Mouse (Mus musculus) embryonic fibroblast, embryonic 13.5 days (primary cell): ENCODE results near the gene Cacna1e. TPM values are rescaled to one million over a fixed set of nuclear protein-coding genes. Genes with fewer than 3 reads are reported as not detected.

Experiments used
- H3K27ac ChIP-seq: 2 replicates; pipeline ENCODE4 v1.5.1; 2012; ENCODE audit warnings: low read length, control low read depth, inconsistent platforms; ENCODE audit not compliant: insufficient read depth
- H3K4me1 ChIP-seq: 2 replicates; pipeline ENCODE4 v1.6.1; 2011; ENCODE audit warnings: low read length; ENCODE audit not compliant: control insufficient read depth, insufficient read depth
- H3K4me3 ChIP-seq: 2 replicates; pipeline ENCODE4 v1.5.1; 2011; ENCODE audit warnings: mild to moderate bottlenecking, control low read depth, low read length; ENCODE audit not compliant: insufficient read depth
- CTCF ChIP-seq: IDR thresholded peaks from 2 replicates; pipeline ENCODE4 v1.5.1; 2011; ENCODE audit warnings: mild to moderate bottlenecking, control low read depth, low read length, moderate library complexity, borderline replicate concordance; ENCODE audit not compliant: insufficient read depth
- POLR2A ChIP-seq: IDR thresholded peaks from 2 replicates; pipeline ENCODE4 v1.6.1; 2011; ENCODE audit warnings: low read depth, mild to moderate bottlenecking, control low read depth, low read length, moderate library complexity
- polyA plus RNA-seq: library from polyadenylated mRNA; stranded (reverse); fragments of >200 nt; gene quantifications from 2 replicates; pipeline ENCODE4 v1.2.4, GENCODE M21; 2011; ENCODE audit warnings: low read depth; ENCODE audit not compliant: missing spikeins, insufficient read length

Gene Cacna1e
- polyA plus RNA-seq, 1 experiment: not detected

DNA sequence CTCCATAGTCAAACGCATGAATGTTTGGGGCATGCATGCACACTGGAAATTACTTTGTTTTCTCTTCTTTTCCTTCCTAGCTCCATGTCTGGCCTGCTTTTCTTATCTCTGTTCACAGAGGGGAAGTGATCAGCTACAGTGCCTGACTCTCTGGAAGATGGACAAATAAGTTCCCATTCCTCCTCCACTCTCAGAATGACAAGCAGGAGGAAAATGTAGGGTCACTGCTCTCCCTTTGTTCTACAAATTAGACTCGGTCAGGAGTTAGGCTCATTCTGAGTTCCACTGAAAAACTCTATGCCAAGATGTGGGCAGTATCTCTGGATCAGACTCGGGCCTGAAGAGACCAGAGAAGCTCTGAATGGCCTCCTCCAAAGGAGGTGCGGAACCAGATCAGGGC, 275.8 kb downstream of the Cacna1e start:
- H3K4me1 ChIP-seq: no peaks in the 10 kb centered on the region
- no peak overlapping the region for H3K4me3 ChIP-seq
- TF ChIP-seq CTCF (no peak), POLR2A (no peak)
- no peak overlapping the region for H3K27ac ChIP-seq

DNA sequence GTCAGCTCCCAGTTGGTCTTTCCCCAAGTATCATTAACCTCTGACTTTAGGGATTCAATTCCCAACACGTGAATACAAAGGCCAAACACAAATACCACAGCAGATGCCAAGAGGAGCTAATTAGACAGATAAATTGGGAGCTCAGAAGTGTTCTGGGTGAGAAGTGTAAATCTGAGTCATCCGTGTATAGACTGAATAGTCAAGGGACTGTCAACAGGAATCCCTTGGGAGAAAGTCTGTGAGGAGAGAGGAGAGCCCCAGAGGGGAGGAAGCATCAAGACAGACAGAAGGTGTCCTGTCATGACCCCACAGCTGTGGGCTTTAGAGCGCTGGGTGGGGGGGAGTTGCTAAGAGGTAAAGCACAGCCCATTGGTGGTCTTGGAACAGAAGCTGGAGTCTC, 276.9 kb downstream of the Cacna1e start:
- H3K4me3 ChIP-seq: no peak overlapping the region
- TF ChIP-seq CTCF (no peak), POLR2A (no peak)
- no peak overlapping the region for H3K27ac ChIP-seq
- H3K4me1 ChIP-seq: no peaks in the 10 kb centered on the region

DNA sequence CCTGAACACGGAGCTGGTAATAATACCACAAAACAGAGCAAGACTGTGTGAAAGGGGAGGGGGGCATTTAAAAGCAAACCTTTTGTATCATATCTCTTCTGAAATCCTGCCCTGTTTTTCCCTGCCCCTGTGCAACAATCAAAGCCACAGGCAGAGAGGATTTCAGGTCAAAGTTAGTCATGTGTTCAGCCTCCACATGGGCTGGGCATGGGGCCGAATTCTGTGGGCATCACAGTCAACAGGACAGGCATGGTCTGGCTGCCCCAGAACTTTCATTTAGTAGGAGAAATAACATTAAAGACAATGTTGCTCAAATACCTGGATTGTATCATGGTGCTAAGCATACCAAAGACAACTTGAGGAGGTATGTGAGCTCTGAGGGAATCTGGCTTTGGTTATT, 278.7 kb downstream of the Cacna1e start:
- TF ChIP-seq CTCF (no peak), POLR2A (no peak)
- H3K4me3 ChIP-seq: no peak overlapping the region
- no peak overlapping the region for H3K27ac ChIP-seq
- H3K4me1 ChIP-seq: no peaks in the 10 kb centered on the region

DNA sequence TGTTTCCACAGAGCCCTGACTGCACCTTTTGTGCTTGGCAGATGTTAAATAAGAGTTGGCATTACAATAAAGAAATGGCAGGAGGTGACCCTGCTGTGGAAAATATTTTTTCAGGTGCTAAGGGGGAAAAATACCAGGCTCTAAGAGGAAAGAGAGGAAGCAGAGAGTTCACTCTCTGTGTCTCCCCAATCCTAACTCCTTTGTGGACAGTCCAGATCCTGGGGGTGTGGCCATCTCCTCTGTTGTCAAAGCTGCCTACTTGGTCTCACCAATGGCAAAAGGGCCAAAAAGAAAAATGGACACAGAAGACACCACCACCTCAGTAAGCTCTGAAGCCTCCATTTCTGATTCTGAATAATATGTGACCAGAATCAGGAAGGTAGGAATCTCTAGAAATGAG, 280.5 kb downstream of the Cacna1e start:
- no peak overlapping the region for H3K27ac ChIP-seq
- no peaks in the 10 kb centered on the region for H3K4me1 ChIP-seq
- TF ChIP-seq POLR2A (no peak), CTCF (no peak)
- no peak overlapping the region for H3K4me3 ChIP-seq

DNA sequence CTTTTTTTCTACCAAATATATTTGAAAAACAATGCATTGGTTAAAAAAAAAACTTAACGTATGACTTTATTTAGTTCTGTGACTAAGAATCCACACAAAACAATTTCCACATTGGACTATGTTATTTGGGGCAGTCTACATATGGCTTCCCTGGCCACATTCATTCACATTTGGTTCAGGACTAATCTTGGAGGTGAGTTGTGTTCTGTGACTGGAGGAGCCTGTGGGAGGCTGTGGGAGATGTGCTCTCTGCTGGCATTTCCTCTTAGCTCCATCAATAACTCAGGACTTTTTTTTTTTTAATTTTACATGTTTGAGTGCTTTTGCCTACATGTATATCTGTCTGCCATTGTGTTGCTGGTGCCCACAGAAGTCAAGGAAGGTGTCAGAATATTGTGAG, 281.8 kb downstream of the Cacna1e start:
- TF ChIP-seq POLR2A (no peak), CTCF (no peak)
- no peak overlapping the region for H3K27ac ChIP-seq
- H3K4me3 ChIP-seq: no peak overlapping the region
- no peaks in the 10 kb centered on the region for H3K4me1 ChIP-seq

DNA sequence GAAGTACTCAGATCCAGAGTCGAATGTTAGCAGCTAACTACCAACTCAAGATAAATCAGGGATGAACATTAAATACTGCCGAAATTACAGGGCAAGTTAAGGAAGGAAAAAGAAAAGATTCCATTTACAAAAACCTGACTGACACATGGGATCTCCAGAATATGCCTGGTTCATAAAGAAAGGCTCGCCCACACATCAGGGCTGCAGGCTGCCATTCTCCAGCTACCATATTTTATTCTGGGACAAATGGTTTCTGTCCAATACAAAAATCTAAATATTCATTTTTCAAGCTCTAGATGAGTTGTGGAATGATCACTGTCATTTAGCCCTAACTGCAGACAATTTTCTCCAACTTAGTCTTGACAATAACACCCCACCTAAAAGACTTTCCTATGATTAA, 301.8 kb downstream of the Cacna1e start:
- TF ChIP-seq CTCF (no peak), POLR2A (no peak)
- H3K4me3 ChIP-seq: no peak overlapping the region
- no peak overlapping the region for H3K27ac ChIP-seq
- no peaks in the 10 kb centered on the region for H3K4me1 ChIP-seq

DNA sequence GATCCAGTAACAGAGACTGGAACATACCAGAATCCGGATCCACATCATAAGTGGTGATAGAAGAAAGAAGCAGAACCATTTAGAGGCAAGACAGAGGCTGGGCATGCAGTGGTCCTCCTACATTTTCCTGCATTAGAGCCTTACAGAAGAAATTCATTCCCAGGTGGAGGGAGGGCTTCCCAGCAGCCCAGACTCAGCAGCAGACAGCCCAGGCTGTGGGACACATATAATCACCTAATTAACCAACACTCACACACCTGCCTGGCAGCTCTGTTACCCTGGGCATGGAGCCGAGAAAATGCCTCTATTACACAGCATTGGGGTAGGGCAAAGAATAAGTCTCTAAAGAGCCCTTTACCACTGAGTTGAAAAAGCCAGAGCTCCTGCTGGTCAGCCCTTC, 304.4 kb downstream of the Cacna1e start:
- no peaks in the 10 kb centered on the region for H3K4me1 ChIP-seq
- no peak for TF ChIP-seq POLR2A
- no peak for TF ChIP-seq CTCF
- H3K4me3 ChIP-seq: no peak overlapping the region
- H3K27ac ChIP-seq: no peak overlapping the region

DNA sequence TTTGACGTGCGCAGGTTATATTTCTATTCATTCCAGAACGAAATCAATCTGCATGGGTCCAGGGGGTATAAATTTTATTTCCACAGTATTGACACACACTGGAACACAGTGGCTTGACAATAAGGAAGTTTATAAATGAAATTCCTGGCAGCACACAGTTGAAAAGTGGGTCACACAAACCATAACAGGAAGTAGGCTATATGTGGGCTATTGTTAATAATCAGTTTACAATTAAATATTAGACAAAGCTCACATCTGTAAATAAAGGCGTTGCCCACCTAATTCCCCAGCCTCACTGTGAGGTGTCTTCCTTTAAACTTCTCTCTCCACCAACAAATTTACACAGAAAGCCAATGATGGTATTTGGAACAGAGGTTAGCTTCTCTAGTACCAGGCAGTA, 305.6 kb downstream of the Cacna1e start:
- TF ChIP-seq CTCF: no peak
- TF ChIP-seq POLR2A: no peak
- no peak overlapping the region for H3K27ac ChIP-seq
- no peak overlapping the region for H3K4me3 ChIP-seq
- H3K4me1 ChIP-seq: no peaks in the 10 kb centered on the region

DNA sequence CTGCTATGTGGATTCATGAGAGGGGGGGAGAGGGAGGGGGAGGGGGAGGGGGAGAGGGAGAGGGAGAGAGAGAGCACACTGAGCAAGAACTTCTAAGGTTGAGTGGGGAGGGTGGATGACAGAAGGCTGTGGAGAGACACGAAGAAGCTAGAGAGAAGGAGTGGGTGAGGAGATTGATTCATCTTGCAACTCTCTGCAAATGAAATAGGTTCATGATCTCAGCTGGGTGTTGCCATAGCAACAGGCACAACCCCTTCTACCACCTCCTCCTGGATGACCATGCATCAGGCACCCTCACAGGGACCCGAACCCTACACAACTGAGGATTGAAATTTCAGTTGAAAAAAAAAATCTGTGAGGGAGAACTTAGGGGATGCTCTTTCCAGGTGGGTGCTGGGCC, 307.9 kb downstream of the Cacna1e start:
- Histone ChIP-seq H3K4me1 (no peaks in the 10 kb centered on the region), H3K27ac (no peak overlapping the region), H3K4me3 (no peak overlapping the region)
- TF ChIP-seq CTCF: no peak
- TF ChIP-seq POLR2A: no peak

DNA sequence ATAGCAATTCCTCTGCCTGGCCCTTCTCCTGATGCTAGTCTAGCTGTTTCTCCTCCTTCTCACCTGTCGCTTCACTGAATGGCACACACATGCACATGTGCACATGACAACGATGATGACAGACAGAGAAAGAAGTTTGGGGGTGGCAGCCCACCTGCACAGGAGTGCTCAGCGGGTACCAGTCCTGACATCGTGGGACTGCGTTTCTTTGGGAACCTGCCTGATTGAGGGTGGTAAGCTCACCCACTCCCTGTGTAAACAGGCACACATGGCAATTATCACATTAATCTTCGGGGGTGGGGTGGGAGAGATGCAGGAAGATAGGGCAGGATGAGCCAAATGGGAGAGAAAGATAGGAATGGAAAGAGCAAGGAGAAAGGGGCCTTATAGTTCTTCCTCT, 318.3 kb downstream of the Cacna1e start:
- Histone ChIP-seq H3K4me3 (no peak overlapping the region), H3K4me1 (no peaks in the 10 kb centered on the region)

DNA sequence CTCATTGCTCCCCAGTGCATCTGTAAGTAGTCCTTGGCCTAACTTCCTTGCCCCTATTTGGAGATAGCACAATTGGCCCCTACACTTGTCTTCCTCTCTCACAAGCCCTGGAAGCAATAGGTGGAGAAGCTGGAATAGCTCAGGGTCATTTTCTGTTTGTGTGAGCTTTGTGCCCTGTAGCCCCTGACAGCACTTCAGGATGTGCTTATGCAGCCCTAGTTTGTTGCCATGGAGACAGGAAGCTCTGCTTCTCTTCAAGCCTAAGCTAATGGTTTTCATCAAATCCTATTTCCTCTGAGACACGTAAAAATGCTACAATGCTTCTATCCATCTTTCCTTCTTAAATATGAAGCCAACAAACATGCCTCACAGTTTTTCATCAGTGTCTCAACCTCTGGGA, 328.5 kb downstream of the Cacna1e start:
- TF ChIP-seq POLR2A: no peak
- no peak for TF ChIP-seq CTCF
- H3K4me3 ChIP-seq: no peak overlapping the region
- H3K4me1 ChIP-seq: no peaks in the 10 kb centered on the region
- H3K27ac ChIP-seq: no peak overlapping the region

More for the DNA sequence above, 318.3 kb downstream of the Cacna1e start:
- TF ChIP-seq POLR2A: no peak
- no peak overlapping the region for H3K27ac ChIP-seq
